Mouse (Mus musculus) ES-E14 (cell line): ENCODE measurements around the gene Fastk.

Experiments used
- CHD2 ChIP-seq: IDR thresholded peaks from 2 replicates; pipeline ENCODE4 v1.6.1; 2014; ENCODE audit warnings: mild to moderate bottlenecking, low read depth, low read length, inconsistent platforms
- ZC3H11A ChIP-seq: IDR thresholded peaks from 2 replicates; pipeline ENCODE4 v1.6.1; 2012; ENCODE audit warnings: low read depth, mild to moderate bottlenecking, inconsistent platforms, low read length, borderline replicate concordance
- ZNF384 ChIP-seq: IDR thresholded peaks from 2 replicates; pipeline ENCODE4 v1.6.1; 2012; ENCODE audit warnings: low read depth, low read length, inconsistent platforms

- TF ChIP-seq ZC3H11A (no peak), ZNF384 (no peak), CHD2 (no peak)
These were observed 24.7 kb downstream of the Fastk start for GRCm38 (mm10) chr5:24420381-24420780.
